Mouse (Mus musculus) spleen, embryonic (tissue): Measurements from ENCODE around the gene Klk5.

Experiments
- CTCF ChIA-PET: fragments of 350-600 bp; sonication (Branson Sonifier 250); formaldehyde crosslinking; loops from one replicate; lab custom pipeline; 2022; lab: Charles Lee

Klk5 gene

GRCm38 (mm10) chr7:43841701-43842100, at the start of gene Klk5:
Gene Klk5 (plus strand): TSS chr7:43841971.
- CTCF ChIA-PET, result no interaction called here

DNA sequence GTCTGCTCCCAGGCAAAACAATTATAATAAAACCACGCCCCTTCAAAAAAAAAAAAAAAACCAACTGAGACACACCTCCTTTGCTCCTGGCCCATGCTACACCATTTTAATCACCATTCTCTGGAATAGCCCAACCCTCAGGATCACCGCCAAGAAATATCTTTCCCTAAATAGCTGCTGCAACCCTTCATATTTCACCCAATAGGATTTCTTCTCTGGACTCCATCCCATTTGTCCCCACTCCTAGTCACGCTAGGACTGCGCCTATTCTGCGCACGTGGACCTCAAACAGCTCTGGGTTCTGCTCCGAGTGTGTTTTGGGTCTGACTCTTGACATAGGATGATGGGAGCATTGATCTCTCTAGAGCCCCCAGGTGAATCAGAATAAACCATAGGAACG, 45.4 kb upstream of the Klk5 start:
- CTCF ChIA-PET, result no interaction called here

DNA sequence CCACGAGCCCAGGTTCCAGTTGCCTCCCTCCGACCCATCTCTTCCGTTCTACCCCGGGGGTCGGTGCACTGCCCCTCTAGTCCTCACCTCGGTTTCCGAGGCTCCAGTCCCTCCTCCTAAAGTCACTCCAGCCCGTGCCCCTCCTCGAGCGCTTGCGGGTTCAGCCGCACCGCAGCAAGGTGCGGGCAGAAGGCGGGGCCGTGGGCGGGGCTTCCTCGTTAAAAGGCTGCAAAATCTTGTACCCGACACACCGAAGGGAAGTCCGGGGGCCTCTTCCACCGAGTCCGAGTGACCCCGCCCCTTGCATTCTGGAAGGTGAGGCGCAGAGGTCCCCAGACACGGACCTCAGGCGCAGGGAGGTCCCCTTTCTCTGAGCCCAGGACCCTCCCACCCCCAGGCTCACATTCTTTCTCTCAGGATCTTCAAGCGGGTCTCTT, 44.4 kb upstream of the Klk5 start, which contains the start of gene Klk8:
Gene Klk8 (plus strand): TSS at position 245 of the 437 bp plus-strand sequence.
- CTCF ChIA-PET, result no interaction called here

- CTCF ChIA-PET, result no interaction called here
These were observed 43.8 kb upstream of the Klk5 start for GRCm38 (mm10) chr7:43797844-43798462.

GRCm38 (mm10) chr7:43799876-43800275, 41.9 kb upstream of the Klk5 start:
- CTCF ChIA-PET, result no interaction called here

GRCm38 (mm10) chr7:43810994-43811393, 30.8 kb upstream of the Klk5 start, which contains the start of gene Klk7:
Gene Klk7 (plus strand): TSS chr7:43811294.
- CTCF ChIA-PET, result no interaction called here

DNA sequence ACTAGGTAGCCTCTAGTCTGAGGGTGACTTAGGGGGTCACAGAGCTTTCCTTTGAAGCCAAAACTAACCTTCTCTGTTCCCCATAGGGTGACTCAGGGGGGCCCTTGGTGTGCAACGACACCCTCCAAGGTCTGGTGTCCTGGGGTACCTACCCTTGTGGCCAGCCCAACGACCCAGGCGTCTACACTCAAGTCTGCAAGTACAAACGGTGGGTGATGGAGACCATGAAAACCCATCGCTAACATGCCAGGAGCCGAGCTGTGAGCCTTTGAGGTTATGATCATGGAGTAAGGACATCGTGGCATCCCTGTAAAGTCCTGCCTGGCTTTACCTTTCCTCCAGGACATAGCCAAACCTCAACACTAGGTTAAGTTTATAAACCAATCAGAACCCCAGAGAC, 26.6 kb upstream of the Klk5 start:
- CTCF ChIA-PET, result no interaction called here

- CTCF ChIA-PET, result no interaction called here
These were observed 25.0 kb upstream of the Klk5 start for GRCm38 (mm10) chr7:43816746-43817145.

DNA sequence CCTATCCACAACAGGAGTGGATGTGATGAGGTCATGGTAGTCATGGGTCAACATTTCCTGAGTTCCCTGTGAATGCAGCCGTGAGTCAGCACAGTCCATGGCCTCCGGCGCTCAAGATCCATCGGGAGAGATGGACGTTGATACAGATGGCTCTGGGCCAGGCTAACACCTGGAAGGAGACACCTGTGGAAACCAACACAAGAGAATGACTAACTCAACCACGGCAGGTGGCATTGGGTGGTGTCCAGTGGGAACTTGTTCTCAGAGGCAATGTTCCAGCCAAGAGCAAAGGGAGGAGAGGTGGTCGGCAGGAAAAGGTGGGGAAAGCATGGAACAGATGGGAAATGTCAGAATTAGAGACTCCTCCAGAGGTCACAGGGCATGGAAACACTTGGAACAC, 20.2 kb upstream of the Klk5 start:
- CTCF ChIA-PET, result no interaction called here

GRCm38 (mm10) chr7:43824199-43824598, 17.6 kb upstream of the Klk5 start, which contains the start of gene Klk6:
Gene Klk6 (plus strand): TSS chr7:43824499.
- CTCF ChIA-PET, result no interaction called here

- CTCF ChIA-PET, result no interaction called here
These were observed 15.7 kb upstream of the Klk5 start for GRCm38 (mm10) chr7:43826056-43826455.

DNA sequence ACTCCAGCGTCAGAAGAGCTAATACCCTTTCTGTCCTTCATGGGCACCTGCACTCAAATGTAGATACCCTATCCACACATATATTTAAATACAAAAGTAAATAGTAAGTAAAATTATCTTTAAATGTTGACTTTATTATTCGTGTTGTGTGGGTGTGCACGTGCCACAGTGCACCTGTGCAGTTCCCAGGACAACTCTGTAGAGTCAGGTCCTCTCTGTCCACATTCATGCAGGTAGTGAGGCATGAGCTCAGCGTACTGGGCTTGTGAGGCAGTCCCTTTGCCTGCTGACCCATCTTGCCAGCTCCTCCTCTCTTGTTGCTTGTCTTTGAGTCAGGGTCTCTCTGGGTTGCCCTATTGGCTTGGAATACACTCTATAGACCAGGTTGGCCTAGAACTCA, 14.1 kb upstream of the Klk5 start:
- CTCF ChIA-PET, result no interaction called here

DNA sequence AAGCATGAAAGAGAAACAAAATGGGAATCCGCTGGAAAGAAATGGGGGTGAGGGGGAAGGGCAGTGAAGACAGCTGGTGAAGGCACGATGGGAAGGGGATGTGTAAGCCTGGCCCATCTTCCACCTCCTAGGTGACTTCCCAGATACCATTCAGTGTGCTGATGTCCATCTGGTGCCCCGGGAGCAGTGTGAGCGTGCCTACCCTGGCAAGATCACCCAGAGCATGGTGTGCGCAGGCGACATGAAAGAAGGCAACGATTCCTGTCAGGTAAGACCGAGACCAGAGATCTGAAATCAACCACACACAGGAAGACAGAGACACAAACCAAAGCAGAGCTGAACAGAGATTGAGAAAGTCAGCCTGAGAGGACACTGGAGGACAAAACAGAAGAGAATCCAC, 12.8 kb upstream of the Klk5 start:
- CTCF ChIA-PET, result no interaction called here

GRCm38 (mm10) chr7:43843801-43844200, 2.0 kb downstream of the Klk5 start:
- CTCF ChIA-PET, result no interaction called here

DNA sequence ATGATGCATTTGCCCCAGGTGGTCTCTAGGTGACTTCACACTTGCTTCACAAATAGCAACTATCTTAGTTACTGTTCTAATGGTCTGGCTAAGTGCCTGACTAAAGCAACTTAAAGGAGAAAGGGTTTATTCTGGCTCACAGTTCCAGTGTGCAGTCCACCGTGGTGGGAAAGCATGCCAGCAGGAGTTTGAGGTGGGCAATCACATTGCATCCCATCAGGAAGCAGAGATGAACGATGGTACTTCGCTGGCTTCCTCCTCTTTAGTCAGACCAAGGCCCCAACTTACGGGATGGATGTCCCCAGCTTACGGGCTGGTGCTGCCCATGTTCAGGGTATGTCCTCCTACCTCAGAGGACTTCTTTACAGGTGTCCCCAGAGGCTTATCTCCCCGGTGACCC, 9.8 kb downstream of the Klk5 start:
- CTCF ChIA-PET, result no interaction called here

DNA sequence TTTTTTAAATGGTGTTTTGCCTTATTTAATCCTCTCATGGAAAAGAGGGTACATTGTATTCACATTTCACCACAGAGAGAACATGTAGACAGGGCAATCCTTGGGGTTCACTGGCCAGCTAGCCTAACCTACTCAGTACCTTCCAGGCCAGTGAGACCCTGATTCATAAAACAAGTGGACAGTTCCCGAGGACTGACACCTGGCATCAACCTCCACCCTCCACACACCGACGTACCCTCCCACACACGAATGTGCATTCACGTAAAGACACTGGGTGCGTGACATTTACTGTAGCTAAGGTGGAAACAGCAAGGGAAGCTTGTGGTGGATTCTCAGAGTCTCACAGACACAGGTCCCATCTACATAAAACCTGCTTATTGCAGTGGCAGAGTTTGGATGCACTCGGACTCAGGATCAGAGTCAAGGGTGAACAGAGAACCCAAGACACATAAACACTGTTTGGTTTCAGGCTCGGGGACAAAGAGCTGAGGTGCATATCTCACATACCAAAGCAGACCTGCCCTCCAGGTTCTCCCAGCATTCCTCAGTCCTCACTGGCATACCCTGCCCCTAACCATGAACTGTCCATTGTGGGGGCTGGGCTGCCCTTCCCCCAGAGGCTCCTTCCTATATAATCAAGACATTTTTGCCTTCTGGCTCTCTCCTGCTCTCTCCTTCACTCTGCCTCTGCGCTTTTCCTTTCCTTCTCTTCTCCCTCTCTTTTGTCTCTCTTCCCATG, 13.0 kb downstream of the Klk5 start:
- CTCF ChIA-PET, result no interaction called here

DNA sequence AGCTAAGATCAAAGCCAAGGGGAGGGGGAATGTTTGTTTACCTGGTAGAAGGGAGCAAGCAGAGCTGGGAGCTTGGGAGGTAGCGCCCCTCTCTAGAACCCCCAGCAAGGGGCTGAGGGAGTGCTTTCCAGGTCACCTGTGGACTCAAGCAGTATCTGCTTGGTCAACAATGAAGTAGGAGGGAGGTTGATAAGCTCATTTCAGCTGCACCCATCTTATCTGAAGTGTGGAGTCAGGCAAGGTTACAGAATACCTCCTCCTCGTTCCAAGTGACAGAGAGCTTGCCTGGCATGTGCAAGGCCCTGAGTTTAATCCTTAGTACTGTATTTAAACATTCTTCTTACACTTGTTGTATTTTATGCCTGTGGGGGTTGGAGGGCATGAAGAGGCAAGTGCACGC, 13.9 kb downstream of the Klk5 start:
- CTCF ChIA-PET, result no interaction called here

- CTCF ChIA-PET, result no interaction called here
These were observed 14.5 kb downstream of the Klk5 start for GRCm38 (mm10) chr7:43856307-43856706.

DNA sequence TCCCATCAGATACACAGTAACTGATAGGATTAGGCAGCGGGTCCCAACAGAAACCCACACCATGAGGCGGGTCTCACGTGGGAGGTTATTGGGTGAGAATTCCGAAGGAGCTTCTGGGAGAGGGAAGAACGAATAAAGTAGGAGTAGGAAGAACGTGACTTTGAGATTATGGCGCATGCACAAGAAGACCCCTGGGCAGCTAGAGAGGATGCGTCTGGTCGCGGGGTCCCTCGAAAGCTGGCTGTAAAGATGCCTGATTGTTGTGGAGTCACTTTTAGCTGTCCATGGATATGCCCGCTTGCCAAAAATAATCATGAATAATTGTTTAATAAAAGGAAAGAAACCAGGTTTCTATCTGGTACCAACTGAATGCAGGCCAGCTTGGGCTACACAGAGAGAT, 15.7 kb downstream of the Klk5 start:
- CTCF ChIA-PET, result no interaction called here

DNA sequence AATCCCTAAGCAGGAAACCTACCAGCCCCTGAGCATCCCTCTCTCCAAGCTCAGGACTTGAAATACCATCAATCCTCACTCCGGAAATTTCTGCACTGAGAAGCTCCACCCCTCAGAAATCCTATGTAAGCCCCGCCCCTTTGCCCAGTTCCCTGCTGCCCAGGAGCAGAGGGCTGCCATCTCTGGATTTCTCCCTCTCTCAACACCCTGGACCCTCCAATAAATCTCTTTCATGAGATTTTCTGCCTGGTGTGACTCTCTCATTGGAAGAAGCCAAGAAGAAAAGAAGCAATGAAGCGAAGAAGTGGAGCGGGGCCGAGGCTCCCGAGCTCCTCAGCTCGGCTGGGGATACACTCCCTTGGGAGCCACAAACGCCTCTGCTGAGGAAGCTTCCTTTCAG, 18.6 kb downstream of the Klk5 start:
- CTCF ChIA-PET, result interaction anchor here (0.6 kb wide), 1 partner anchor 483 kb away, joined by 6 read pairs; no protein-coding TSS in a partner anchor

- CTCF ChIA-PET, result interaction anchor here (0.6 kb wide), 1 partner anchor 826 kb away, joined by 5 read pairs; no protein-coding TSS in a partner anchor
These were observed 31.5 kb downstream of the Klk5 start for GRCm38 (mm10) chr7:43873237-43873636.

DNA sequence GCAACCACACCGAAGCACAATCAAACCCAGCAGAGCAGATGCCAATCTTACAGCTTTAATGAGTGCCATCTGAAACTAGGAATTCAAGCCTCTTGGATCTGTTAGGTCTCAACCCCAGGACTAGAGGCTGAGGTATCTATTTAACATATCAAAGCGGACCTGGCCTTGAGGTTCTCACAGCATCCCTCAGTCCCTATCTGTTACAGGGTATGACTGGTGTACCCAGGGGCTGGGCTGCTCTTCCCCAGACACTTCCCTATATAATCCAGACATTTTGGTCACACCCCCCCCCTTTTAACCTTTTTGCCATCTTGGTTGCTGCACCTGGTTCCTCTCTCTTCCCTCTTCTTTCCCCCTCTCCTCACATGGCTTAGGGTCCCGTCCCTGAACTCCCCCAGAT, 31.9 kb downstream of the Klk5 start:
- CTCF ChIA-PET, result interaction anchor here (0.6 kb wide), 1 partner anchor 826 kb away, joined by 5 read pairs; no protein-coding TSS in a partner anchor

GRCm38 (mm10) chr7:43874868-43875375, 33.2 kb downstream of the Klk5 start:
- CTCF ChIA-PET, result no interaction called here
